Mouse (Mus musculus): ENCODE data around the gene Grap.

The Grap gene

GRCm38 (mm10) chr11:61720636-61721035 is 67.6 kb downstream of the Grap start, which contains the start of gene Slc5a10:
Gene Slc5a10 (minus strand): TSS chr11:61720826.
- DNase-seq (ENCODE audit: low read depth, low spot score) = no peak

GRCm38 (mm10) chr11:61722077-61722476 is 69.0 kb downstream of the Grap start:
- no peak for DNase-seq (ENCODE audit: low read depth, low spot score)

Data from ES-CJ7 (cell line).